Mouse (Mus musculus) lung, postnatal 36 days (tissue): ENCODE measurements at regions not wholly inside any gene's neighbourhood (a gene's known extent, or its start where the extent isn't known, plus 50 kb on each side); places are given as distances from the start of the nearest gene placed in this dataset.

ENCODE experiments used
- DNase-seq: peaks from one replicate; pipeline ENCODE4 v3.0.0; 2022; ENCODE audit warnings: mixed read lengths

DNA sequence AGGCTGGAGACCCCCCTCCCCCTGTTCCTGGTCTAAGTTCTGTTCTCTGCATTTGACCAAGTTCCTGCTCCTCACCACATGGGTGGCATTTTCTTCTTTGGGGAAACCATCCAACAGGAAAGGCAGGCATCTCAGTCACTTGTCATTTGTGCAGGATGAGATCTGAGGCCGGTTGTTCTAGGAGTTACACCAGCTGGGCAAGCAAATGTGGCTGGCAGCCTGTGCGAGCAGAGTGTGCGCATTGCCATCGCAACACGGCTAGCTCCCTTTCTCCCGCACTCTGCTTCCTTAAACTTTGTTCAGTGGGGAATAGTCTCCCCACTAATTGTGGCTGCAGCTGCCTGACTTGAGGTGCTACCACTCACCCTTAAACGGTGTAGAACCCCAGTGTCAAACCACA lies 104.7 kb upstream of the Kif2a start:
- no peak for DNase-seq

DNA sequence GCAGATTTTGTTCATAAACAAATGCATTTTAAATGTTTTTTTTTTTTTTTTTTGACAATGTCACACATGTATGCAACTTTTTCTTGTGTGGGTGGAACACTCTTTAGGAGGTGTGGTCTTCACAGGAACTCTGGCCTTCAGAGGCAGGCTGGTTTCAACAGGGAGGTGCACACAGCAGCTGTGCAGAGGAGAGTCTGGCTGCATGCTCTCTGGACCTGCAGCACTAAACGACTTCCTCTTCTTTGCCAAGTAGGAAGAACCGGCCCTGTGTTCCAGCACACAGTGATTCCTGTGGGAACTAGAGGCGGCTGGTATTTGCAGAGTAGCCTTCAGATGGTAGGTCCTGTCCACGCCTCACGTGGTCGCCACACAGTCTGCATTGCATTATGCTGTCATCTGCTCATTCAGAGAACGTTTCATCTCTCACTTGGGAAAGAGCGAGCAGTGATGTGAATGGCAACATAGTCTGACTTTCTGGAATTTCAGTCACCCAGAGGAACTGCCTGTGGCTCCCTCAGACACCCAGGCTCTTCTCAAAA lies 102.3 kb upstream of the Kif2a start:
- no peak for DNase-seq

DNA sequence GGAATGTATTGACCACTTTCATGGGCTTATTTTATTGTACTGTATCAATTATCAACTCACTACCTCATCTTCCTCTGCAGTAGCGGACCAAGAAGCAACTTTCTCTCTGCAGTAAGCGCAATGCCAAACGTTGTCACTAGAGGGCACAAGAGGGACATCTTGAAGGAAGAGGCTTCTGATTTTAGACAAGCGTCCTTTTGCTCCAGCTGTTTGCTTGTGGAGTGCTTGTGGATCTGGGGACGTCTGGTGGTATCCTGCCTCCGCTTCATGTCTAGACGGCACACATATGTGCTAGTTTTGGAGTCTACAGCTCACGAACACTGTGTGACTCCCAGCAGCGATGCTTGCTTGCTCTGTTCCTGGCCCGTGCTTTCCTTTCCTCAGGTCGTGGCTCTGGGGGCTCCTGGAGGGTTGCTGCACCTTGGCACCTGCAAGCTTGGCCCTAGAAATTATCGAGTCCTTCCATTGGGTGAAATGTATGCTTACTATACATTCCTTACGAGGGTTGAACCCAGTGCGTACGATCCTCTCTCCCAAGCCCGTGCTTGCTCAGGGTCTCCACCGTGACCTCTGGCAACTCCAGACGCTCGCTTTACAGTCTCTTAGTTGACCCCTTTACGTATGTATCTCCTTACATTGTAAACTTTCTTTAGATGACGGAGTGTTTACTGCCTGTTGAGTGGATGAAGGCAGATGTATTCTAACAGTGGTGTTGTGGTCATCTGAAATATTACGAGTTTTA lies 92.2 kb upstream of the Kif2a start:
- peak; percentile 90 for DNase-seq

DNA sequence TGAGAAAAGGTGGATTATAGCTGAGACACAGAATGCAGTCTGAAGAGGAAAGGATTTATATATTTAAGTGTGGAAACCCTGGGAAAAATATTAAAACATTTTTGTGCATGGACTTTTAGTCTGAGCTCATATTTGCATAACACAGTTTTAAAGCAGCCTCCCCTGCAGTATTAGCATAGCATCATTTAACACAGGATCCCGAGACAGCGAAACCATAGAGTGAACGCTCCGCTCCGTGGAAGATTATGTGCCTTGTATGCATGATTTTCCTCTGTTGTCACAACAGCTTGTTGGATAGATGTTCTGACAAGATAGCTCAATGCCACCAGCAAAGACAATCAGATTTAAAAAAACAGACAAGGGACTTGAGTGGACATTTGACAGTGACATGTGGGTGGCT lies 86.1 kb upstream of the Kif2a start:
- no peak for DNase-seq

DNA sequence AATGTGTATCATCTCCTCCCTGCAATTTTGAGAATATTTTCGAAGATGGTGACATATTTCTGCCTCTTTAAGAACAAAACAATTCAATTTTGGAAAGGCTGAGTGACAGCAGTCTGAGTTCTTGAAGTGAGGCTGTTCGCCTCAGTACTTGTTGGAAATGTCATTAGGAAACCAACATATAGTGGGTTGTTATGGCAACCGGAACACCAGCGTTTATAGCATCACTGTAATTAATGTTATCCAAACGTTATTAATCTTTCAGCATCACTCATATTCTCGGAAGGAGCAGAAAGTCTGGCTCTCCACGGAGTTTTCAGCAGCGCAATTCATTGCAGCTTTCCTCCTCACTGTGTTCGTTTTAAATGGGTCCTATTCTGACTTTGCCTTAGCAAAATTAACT lies 85.6 kb upstream of the Kif2a start:
- no peak for DNase-seq

DNA sequence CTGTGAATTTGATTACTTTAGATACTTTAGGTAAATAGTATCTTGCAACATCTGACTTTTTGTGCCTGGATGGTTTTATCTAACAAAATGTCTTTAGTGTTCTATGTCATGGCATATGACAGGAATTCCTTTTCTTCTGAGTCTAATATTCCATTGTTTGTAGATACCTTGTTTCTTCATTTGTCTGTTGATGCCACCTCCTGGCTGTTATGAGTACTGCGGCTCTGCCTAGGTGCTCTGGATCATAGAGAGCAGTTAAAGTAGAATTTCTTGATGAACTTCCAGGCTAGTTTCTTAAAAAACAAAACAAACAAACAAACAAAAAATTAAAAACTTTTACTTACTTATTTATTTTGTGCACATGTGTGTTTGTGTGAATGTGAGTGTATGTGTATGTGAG lies 83.6 kb upstream of the Kif2a start:
- peak; percentile 74 for DNase-seq

DNA sequence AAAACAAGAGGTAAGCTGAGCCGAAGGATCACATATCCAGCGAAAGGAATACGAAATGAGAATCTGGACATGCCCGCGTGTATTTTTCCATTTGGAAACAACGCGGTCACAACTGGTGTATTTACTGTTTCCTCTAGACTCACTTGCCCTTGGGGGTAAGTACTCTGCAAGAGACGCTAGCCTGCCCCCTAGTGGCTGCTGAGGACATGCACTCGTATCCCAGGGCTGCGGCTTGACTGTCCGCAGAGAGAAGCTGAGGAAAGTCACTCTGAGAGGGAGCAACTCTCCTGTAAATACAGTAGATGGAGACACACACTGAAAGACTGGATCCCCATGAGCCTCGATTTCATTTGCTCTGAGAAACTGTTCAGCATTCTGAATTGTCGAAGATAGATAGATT lies 79.7 kb upstream of the Kif2a start:
- peak; percentile 89 for DNase-seq

DNA sequence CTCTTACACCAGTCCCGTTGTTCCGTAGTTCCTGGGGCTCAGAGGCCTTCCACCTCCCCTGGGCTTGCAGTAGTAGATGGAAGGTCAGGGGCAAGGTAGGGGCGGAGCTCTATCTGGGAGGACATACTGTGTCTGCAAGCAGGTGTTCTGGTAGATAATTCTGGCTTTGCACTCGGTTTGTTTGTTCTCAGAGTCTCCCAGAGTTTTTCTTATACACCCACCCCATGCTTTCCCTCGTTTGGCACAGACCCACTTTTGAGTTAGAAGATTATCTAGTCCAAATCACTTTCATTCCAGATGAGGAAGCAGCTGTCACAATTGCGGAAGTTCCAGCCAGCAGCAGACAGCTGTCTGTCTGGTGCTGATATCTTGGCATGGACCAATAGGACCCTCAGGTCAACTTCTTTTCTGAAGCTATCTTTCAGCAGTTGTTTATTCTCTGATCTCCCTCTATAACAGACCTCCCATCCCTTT lies 79.0 kb upstream of the Kif2a start:
- DNase-seq, result peak; percentile 40

DNA sequence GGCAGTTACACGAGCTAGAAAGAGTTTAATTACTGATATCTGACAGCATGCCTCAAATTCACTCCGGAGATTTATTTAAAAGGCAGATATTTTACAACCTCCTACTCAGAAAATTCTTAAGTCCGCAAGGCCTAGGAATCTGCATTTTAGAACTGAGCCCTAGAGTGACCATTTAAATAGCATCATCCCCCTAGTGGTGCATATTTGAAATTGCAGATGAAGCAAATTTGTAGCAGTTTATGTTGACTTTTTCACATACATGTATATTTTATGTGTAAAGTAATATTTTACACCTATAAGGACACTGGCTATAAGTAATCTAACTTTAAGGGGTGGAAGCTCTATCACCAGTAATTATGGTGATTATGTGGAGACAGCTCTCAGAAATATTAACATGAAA lies 78.2 kb upstream of the Kif2a start:
- no peak for DNase-seq

DNA sequence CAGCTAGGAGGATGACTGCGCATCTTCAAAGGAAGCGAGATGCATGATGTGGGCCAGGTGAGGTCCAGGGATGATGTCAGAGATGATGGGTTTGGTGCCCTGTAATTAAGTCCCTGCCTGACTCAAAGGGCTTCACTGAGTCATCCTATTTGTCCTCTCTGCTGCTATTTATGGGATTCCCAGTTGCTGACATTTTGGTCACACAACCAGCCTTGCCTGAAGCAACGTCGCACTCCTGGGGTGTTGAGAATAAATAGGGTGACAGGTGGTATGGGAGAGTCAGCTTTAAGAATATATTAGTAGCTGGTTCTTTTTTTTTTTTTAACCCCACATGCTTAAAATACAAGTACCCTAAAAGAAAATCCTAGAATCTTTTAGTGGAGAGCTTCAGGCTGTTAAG lies 75.1 kb upstream of the Kif2a start:
- DNase-seq, result no peak

DNA sequence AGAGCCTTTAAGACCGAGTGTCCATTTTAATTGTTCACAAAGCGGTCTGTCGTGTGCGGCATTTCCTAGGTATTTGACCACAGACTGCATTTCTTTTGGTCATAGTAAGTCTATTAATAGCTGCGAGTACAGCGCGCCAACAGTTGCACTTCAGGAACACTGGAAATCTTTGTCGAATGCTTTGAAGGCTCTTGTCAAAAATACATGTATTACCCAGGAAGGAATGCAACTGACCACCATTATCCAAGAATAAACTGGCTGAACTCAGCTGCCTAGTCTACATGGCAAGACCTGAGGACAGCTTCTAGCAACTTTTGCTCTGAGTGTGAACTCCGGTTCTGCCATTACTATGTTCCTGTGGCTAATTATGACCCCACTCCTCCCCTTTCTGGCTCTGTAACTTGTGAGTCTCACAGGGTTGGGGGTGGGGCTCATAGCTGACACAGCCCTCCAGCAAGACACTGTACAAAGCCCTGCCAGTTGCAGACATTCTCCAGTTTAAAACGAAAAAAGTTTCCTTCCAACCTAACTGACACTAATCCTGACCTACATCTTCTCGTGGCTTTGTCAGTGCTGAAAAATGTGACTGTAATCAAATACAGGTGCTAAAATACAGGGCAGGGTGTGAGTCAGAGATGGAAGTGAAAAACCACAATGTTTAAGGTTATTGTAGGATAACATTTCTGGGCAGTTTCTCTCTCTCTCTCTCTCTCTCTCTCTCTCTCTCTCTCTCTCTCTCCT lies 73.2 kb upstream of the Kif2a start:
- no peak for DNase-seq

DNA sequence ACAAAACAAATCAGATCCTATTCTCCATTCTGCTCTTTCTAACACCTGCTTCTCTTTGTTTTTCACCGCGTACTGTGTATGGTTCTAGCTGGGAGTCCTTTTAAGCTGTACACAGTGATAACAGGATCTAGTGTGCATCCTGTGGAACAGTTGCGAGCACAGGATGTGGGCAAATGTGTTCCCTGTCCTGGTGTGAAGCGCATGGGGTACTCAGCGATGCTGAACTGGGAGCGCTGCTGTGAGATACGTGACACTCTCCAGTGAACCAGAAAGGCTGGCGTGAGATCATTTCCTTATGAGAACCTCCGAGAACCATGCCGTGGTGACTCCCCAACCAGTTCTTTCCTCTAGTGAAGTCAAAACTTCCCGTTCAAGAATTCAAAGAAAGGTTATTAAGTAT lies 72.6 kb upstream of the Kif2a start:
- no peak for DNase-seq

DNA sequence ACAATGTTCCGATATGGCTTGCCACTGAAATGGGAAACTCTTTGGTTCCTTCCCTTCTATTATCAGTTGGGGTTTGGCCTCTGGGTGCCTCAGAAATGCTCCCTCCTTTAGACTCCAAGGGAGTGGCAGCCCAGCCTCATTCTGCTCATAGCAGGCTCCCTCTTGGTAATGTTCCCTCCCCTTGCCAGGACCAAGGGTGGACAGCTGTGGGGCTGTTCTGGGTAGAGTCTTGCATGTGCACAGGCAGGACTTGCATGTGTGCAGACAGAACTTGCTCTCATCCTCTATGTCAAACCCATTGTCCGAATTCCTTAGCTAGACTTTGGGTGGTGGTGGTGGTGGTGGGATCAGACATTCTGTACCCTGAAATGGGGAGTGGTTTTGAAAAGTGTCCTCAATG lies 71.8 kb upstream of the Kif2a start:
- no peak for DNase-seq

DNA sequence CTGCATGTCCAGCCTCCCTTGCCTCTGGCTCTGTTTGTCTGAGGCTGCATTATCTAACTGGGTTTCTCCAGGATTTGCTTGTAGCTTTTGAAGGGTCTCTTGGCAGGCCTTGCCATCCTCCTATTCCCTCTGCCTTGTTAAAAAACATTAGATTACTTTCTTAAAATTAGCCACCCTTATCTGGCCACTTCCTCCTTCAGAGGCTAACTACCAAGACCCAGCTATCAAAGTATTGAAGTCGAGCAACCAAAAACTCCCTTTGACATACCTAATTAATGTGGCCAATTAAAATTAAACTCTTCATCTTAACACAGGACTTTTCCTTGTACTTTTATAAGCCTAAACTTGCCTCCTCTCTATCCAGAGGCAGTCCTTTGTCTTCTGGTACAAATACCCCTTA lies 66.3 kb upstream of the Kif2a start:
- no peak for DNase-seq

DNA sequence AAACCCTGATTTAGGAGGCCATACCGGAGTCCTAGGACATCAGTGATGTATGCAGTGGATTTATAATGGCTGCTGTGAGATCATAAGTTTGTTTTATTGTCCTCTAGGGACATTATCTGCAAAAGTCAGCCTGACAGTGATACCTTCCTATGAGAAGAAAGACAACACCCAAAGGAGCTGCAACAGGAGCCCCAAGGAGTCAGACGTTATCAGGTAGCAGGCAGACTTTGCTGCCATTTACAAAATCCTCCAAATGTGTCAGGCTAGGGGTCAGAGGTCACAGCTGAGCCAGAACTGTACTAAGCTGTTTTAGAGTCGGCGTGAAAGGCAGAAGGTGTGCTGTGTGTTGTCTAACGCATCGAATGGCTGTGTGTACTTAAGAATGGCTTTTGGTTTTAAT lies 65.4 kb upstream of the Kif2a start:
- no peak for DNase-seq

DNA sequence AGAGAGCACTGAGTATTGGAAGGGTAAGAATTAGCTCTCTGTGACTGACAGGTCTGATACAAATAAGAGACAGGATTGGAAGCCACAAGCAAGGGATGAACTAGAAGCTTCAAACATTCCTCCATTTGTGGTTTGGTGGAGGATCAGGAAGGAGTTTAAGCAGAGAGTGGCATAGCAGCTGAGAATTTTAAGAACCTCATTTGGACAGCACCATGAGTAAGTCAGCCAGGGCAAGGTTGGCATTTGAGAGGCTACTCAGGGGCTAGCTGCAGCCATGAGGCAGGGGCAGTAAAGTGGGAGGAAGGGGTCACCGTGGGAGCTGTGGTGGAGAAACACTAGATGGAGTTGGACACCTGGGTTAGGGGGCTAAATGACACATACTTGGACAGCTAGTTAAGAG lies 56.2 kb upstream of the Kif2a start:
- DNase-seq, result no peak

DNA sequence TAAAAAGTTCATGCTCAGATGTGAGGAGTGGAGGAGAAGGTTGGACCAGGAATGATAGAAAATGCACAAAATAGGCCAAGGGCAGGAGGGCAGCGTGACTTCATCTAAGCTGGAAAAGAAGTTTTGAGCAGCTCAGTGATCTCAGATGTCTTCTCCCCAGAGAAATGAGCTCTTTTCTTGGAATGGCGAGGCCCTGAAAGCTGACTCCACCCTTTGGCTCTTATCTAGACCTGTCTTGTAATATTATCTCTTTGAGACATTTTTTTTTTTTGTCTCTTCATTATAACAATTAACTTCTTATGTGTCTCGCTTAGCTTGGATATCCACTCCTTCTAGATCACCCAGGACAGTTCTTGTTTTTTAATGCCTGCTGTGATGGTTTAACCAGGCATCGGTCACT lies 53.0 kb upstream of the Kif2a start:
- no peak for DNase-seq

DNA sequence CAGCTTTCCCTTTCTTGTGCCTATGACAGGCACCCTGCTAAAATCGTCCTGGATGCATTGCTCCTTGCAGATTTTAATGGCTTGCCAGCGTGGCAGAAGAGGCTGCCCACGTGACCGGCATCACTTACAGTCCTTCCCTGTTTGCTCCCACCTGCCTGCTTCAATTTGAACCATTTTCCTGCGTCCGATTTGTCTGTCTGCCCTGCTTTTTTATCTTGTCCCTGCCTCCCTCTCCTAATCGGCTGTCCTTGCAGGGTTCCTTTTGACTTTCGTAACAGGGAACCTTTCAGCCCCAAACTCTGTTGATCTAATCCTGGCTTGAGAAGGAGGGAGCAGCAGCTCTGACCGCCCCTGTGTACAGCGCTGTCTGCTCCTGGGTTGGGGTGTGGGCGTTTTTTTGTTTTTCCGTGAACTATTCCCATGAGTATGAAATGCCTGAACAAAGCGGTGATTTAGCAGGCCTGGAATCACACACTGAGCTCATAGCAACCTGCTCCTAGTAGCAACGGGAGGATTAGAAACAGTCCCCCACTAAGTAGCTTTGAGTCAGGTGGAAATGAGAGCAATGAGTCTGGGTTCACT lies 51.2 kb upstream of the Kif2a start:
- no peak for DNase-seq

DNA sequence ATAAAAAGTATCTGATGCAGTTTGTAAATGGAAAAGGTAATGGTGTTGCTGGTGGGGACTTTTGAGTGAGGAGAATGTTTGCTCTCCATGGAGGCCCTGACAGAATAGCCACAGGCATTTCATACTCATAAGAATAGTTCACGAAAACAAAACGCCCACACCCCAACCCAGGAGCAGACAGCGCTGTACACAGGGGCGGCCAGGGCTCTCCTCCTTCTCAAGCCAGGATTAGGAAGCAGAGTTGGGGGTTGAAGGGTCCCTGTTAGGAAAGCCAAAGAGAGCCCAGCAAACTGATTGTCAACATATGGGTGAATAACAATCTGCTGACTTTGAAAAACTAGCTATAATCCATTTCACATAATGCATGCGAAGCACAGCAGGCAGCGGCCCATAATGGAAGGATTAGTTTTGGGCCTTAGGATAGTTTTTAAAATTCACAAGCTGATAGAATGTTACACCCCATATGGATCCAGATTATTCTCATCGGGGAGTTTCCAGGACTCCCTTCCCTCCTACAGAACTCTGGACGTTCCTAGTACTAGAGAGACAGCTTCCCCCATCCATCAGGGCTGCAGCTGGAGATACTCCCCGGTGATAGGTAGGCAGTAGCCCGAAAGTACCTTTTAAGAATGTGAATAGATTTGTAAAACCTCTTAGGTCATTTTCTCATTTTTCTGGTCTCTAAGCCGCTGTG lies 50.6 kb upstream of the Kif2a start:
- no peak for DNase-seq
